Mouse (Mus musculus) brain, embryonic 14.5 days (tissue): Measurements from ENCODE around the gene Elovl1.

ENCODE experiments used
- CTCF ChIP-seq: fragments of 200-500 bp; IDR thresholded peaks from 2 replicates; pipeline ENCODE4 v1.5.1; 2012; ENCODE audit warnings: inconsistent platforms, mild to moderate bottlenecking, moderate library complexity, borderline replicate concordance; ENCODE audit not compliant: insufficient read depth, insufficient read length; ENCODE audit errors: extremely low read depth
- POLR2A ChIP-seq: fragments of 200-500 bp; IDR thresholded peaks from 2 replicates; pipeline ENCODE4 v1.6.1; 2012; ENCODE audit warnings: mild to moderate bottlenecking, inconsistent platforms, borderline replicate concordance; ENCODE audit not compliant: poor library complexity, insufficient read depth, insufficient read length, severe bottlenecking; ENCODE audit errors: extremely low read depth

DNA sequence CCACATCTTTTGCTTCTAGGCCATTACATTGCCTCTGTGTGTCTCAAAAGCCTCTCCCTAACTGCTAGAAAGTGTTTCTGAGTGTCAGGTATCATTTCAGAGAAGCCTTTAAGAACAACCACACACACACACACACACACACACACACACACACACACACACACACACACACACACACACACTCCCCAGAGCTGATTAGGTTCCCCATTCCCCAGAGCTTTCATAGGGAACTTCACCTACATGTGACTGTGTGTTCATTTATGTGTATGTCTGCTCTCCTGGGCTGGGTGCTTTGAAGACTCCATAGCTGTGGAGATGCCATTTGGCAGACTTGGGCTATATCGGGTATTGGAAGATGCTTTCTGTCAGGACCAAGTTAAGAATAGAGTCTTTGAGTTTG is 2.5 kb upstream of the Elovl1 start:
- TF ChIP-seq CTCF, result no peak
- no peak for TF ChIP-seq POLR2A
